Mouse (Mus musculus): ENCODE data around the gene Zfp605.
"Not testable (repeated sequence)": the region's sequence is repeated elsewhere in the genome, so short reads cannot be mapped to it uniquely, and the experiment has no call there.

Zfp605 gene

GRCm38 (mm10) chr5:110109991-110110441, at the start of gene Zfp605:
Zfp605 (plus strand) TSS chr5:110110092.
- DNase-seq (ENCODE audit: inconsistent ontology term) = peak; percentile 80

- not testable (repeated sequence) for DNase-seq (ENCODE audit: inconsistent ontology term)
Observed at GRCm38 (mm10) chr5:110072413-110072812, 37.5 kb upstream of the Zfp605 start, which contains the start of gene Gm17655. Gm17655 (minus strand) TSS chr5:110072513.

GRCm38 (mm10) chr5:110082961-110083360, 26.9 kb upstream of the Zfp605 start:
- no peak for DNase-seq (ENCODE audit: inconsistent ontology term)

GRCm38 (mm10) chr5:110086161-110086866, 23.6 kb upstream of the Zfp605 start:
- no peak for DNase-seq (ENCODE audit: inconsistent ontology term)

GRCm38 (mm10) chr5:110091546-110091945, 18.3 kb upstream of the Zfp605 start:
- DNase-seq (ENCODE audit: inconsistent ontology term) = no peak

DNA sequence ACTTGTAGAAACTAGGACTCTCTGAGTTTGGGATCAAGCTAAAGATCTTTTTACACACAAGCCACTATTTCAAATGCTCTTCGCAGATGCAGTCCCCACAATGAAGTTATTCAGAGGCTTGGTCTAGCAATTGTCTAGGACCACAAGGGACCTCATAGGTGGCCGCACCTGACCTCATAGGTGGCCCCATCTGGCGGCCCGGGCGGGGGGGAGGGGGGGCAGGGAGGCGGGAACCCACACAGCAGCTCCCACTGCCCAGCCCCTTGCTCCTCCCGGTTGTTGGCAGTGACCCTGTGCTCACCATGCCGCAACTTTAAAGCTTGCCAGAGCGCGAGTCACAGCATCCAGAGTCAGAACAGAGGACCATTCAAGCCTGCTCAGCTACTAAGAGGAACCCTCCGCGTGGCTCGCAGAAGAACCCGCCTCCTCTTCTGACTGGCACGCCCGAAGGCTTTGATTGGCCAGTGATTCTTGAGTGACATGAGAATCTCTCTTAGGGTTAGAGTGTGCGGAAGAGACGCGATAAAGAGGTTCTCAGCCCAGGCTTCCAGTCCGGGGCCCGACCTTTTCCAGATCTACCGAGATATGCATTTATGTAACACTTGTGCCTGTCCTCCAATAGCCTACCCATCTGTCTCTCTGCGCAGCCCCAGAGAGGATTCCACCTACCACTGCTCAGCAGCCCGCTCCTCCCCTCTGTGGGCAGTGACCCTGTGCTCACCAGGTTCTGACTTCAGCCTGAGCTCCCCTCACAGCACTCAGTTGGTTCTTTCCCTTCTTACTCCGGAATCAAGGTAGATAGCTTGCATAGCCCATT, 15.7 kb upstream of the Zfp605 start, which contains the start of gene Gm35315:
Gene Gm35315 (minus strand): TSS at position 391 of the 817 bp plus-strand sequence.
- DNase-seq (ENCODE audit: inconsistent ontology term) = peak; percentile 92

GRCm38 (mm10) chr5:110094847-110095213, 15.1 kb upstream of the Zfp605 start:
- no peak for DNase-seq (ENCODE audit: inconsistent ontology term)

- no peak for DNase-seq (ENCODE audit: inconsistent ontology term)
Observed at GRCm38 (mm10) chr5:110098991-110099477, 10.9 kb upstream of the Zfp605 start.

GRCm38 (mm10) chr5:110099656-110100580, 10.0 kb upstream of the Zfp605 start, which contains the start of gene Plcxd1:
Plcxd1 (plus strand) TSS chr5:110099969.
- peak; percentile 43 for DNase-seq (ENCODE audit: inconsistent ontology term)

- no peak for DNase-seq (ENCODE audit: inconsistent ontology term)
Observed at GRCm38 (mm10) chr5:110100921-110101631, 8.8 kb upstream of the Zfp605 start.

- peak; percentile 45 for DNase-seq (ENCODE audit: inconsistent ontology term)
Observed at GRCm38 (mm10) chr5:110101716-110102347, 8.1 kb upstream of the Zfp605 start.

DNA sequence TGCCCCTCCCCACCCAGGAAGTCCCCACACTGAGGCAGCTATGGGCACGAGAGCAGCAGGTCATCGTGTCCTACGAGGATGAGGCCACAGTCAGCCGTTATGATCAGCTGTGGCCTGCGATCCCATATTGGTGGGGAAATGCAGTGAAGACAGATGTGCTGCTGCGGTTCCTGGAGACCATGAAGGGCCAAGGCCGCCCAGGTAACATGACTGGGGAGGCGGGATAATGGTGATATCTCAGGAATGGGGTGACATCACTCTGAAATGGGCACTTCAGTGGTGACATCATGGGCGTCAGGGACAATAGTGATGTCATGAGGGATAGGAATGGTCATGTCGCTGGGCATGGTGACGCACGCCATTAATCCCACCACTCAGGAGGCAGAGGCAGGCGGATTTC, 7.5 kb upstream of the Zfp605 start:
- DNase-seq (ENCODE audit: inconsistent ontology term) = no peak

DNA sequence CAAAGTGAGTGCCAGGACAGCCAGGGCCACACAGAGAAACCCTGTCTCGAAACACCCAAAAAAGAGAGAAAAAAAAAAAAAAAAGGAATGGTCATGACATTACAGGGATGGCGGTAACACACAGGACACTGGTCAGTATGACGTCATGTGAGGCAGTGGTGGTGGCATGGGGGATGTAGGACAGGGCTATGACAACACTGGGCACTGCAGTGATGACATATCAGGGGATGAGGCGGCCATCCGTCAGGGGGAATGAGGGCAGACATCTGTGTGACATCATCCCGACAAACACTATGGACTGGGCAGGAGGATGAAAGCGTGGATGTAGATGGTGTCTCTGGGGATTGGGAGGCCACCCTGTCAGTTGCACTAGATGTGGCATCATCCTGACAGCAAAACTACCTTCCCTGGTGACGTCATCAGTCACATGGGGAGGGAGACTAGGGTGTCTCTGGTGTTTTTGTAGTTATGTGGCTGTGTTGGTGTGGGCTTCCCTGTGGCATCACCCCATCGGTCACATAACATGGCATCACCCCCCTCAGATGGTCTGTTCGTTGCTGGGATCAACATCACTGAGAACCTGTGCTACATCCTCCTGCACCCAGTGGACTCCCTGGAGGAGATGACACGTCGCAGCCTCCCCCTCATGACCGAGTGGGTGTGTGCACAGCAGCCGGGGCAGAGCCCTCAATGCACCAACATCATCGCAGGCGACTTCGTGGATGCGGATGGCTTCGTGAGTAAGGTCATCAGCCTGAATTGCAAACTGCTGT, 6.9 kb upstream of the Zfp605 start:
- no peak for DNase-seq (ENCODE audit: inconsistent ontology term)

- no peak for DNase-seq (ENCODE audit: inconsistent ontology term)
Observed at GRCm38 (mm10) chr5:110103901-110104615, 5.8 kb upstream of the Zfp605 start.

DNA sequence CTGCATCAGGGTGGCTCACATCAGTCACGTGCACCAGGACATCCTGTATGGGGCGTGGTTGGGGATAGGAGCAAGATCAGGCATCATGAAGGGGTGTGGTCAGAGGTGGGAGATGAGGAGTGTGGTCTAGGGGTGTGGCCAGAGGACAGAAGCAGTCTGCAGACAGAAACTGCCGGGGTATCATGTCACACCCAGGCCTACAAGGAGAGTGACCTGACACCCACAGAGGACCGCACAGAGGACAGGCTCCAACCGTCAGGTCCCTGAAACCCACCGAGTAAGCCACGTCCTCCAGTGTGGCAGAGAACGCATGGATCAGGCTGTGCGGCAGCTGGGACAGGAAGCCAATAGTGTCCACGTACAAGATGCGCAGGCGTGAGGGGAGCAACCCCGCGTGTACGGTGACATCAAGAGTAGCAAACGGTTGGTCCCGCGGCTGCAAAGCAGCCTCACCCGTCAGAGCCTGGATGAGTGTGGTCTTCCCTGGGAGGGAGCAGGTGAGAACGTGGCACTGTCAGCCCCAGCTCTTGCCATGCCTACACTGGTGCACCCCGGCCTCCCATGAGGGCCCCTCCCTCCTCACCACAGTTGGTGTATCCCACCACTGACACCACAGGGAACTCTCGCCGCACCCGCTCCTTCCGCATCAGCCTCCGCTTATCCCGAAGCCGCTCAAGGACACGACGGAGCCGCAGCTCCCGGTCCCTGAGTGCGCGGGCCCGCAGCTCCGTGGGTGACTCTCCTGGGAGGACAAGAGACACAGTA, 5.1 kb upstream of the Zfp605 start:
- no peak for DNase-seq (ENCODE audit: inconsistent ontology term)

- no peak for DNase-seq (ENCODE audit: inconsistent ontology term)
Observed at GRCm38 (mm10) chr5:110106140-110106871, 3.6 kb upstream of the Zfp605 start.

GRCm38 (mm10) chr5:110106901-110107564, 2.9 kb upstream of the Zfp605 start:
- DNase-seq (ENCODE audit: inconsistent ontology term) = no peak

All from Muller cell, postnatal 12 days (primary cell).